In the genomic region with DNA sequence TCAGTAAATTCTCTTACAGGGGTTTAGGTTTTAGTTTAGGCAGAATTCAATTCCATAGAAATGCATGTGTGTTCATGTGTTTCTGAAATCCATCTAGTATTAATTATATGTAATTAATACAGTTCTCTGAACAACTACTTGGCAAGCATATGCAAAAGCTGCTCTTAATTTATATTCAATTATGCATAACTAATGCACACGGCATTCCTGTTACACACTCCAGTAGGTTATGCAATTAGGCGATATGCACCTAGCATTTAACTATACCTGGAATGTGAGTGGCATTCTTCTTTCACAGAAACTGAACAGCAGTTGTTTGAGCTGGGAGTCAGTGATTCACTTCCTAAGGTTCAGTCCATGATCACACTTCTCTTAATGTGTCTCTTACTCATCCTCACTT, we compare ENCODE assay signal across 19 mouse cellular contexts.
"Had no signal": no experiment of that assay in that cellular context is flagged by ENCODE, and none has a peak within 500 bp of the region (broad histone marks: within the 10 kb centered on the region; RNA-seq: fewer than 3 reads in every experiment).

No protein-coding gene starts in this region.

- H3K9ac ChIP-seq: liver, postnatal 0 days; lung, embryonic 15.5 days; midbrain, embryonic 12.5 days; neural tube, embryonic 13.5 days; neural tube, embryonic 15.5 days had no signal

- H3K9me3 ChIP-seq: lung, embryonic 15.5 days; midbrain, embryonic 10.5 days; midbrain, embryonic 12.5 days; neural tube, embryonic 13.5 days; neural tube, embryonic 15.5 days had no signal

- H3K27ac ChIP-seq: lung, embryonic 15.5 days; midbrain, embryonic 10.5 days; midbrain, embryonic 12.5 days; neural tube, embryonic 13.5 days; neural tube, embryonic 15.5 days had no signal

- H3K27me3 ChIP-seq: lung, embryonic 15.5 days; neural tube, embryonic 13.5 days; neural tube, embryonic 15.5 days had no signal

- H3K4me1 ChIP-seq: lung, embryonic 15.5 days; neural tube, embryonic 13.5 days had no signal

- H3K36me3 ChIP-seq: lung, embryonic 15.5 days; midbrain, embryonic 10.5 days; midbrain, embryonic 12.5 days; neural tube, embryonic 13.5 days; neural tube, embryonic 15.5 days had no signal

- H3K4me2 ChIP-seq: lung, embryonic 15.5 days; midbrain, embryonic 12.5 days; neural tube, embryonic 13.5 days; neural tube, embryonic 15.5 days had no signal

- DNase-seq: liver, postnatal 0 days; lung, adult 2 months; lung, postnatal 10 days; lung, postnatal 4 days; midbrain, embryonic 14.5 days; retina, postnatal 1 day; right cerebral cortex, adult 18-20 months; right cerebral cortex, postnatal 25 days; right cerebral cortex, postnatal 4 days; spleen, adult 18-20 months; thymus, adult 18-20 months; thymus, postnatal 14 days; thymus, postnatal 36 days had no signal

- H3K4me3 ChIP-seq: lung, embryonic 15.5 days; midbrain, embryonic 10.5 days; midbrain, embryonic 12.5 days; myocyte; neural tube, embryonic 13.5 days; neural tube, embryonic 15.5 days had no signal

- ATAC-seq: liver, postnatal 0 days had no signal
